Mouse (Mus musculus) G1E (cell line): ENCODE measurements around the gene Gab2.

Experiments
- CTCF ChIP-seq: IDR thresholded peaks from 2 replicates; pipeline ENCODE4 v1.5.1; 2012; ENCODE audit warnings: low read depth, low read length, inconsistent platforms, mixed read lengths
- GATA1 ChIP-seq: IDR thresholded peaks from 2 replicates; pipeline ENCODE4 v1.6.1; 2012; ENCODE audit warnings: borderline replicate concordance, low read length, inconsistent platforms, mixed read lengths

DNA sequence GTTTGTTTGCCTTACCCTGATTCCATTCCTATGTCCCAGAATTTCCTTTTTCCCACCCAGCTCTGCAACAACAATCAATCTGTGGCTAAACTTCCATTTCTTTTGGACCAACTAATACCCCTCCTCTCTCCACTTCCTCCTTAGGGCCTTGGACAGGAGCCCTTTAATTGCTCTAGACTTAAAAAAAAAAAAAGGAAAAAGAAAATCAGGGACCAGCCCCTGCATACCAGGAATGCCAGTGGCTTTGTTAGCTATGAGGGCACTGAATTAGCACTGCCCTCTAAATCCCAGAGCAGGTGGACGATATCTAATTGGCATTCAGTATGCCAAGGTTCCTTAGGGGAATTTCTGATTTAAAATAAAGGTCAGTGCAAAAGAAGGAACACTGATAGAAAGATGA, 47.6 kb downstream of the Gab2 start:
- TF ChIP-seq CTCF (no peak), GATA1 (no peak)
